Mouse (Mus musculus): ENCODE data around the gene Cep57l1. TPM values are rescaled to one million over a fixed set of nuclear protein-coding genes. Genes with fewer than 3 reads are reported as not detected.

Cep57l1 gene
- polyA plus RNA-seq, 1 experiment from 2014 or later, result 24.8 TPM

DNA sequence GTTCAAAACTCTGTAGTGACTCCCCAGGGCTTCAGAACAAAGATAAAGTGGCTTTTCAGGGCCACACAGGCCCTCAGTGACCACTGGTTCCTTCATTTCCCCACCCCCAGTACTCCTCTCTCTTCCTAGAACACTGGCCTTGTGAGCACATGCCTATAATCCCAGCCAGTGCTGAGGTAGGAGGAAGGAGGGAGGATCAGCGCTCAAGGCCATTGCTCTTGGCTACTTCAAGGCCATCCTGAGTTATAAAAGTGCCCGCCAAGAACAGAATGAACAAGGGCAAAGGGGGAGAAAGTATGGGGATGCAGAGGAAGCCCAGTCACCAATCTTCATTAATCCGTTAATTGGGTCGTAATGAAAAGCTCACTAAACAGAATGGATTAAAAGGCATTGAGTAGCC is 44.1 kb downstream of the Cep57l1 start:
- no peaks in the 10 kb centered on the region for H3K27me3 ChIP-seq
- no peak overlapping the region for H3K4me2 ChIP-seq
- no peak overlapping the region for H3K4me3 ChIP-seq (replicated peaks)
- H3K27ac ChIP-seq, result no peak overlapping the region
- no peaks in the 10 kb centered on the region for H3K4me1 ChIP-seq (replicated peaks)
- no peaks in the 10 kb centered on the region for H3K9me3 ChIP-seq
- no peaks in the 10 kb centered on the region for H3K36me3 ChIP-seq
- H3K9ac ChIP-seq (replicated peaks), result no peak overlapping the region
- WGBS, result 93% methylated on average over 4 of the region's 4 CpGs
- ATAC-seq (ENCODE audit: insufficient number of reproducible peaks, insufficient read depth, low FRiP score, low TSS enrichment, low read depth), result no peak

DNA sequence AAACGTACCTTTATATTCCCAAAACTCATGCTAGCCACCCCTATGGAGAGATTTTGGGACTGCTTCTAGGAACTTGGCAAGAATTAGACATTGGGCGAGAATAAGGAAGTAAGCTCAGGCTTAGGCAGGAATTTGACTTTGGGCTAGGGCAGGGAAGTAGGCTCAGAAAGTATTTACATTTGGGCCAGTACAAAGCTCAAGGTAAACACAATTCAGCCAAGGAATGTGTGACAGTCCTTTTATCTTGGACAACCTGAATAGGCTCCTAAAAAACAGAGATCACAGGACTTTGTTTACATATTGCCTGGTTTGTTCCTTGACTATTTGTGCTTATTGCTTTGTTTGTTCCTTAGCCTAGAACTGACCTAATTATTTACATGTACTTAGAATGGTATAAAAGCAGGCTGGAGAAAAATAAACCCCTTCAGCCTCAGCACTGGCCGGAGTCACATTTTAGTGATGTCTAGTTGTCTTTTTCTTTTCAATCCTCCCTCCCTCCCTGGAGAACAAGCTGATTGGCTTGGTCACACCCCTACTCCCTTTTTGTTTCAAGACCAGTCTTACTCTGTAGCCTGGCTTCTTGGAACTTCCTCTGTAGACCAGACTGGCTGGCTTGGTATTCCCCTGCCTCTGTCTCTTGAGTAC is 45.8 kb downstream of the Cep57l1 start:
- 73% methylated on average over 3 of the region's 3 CpGs for WGBS
- Histone ChIP-seq H3K27ac (no peak overlapping the region), H3K27me3 (no peaks in the 10 kb centered on the region), H3K4me2 (no peak overlapping the region), H3K4me3 (replicated peaks) (no peak overlapping the region), H3K4me1 (replicated peaks) (no peaks in the 10 kb centered on the region), H3K9me3 (no peaks in the 10 kb centered on the region), H3K36me3 (no peaks in the 10 kb centered on the region), H3K9ac (replicated peaks) (no peak overlapping the region)
- no peak for ATAC-seq (ENCODE audit: insufficient number of reproducible peaks, insufficient read depth, low FRiP score, low TSS enrichment, low read depth)

DNA sequence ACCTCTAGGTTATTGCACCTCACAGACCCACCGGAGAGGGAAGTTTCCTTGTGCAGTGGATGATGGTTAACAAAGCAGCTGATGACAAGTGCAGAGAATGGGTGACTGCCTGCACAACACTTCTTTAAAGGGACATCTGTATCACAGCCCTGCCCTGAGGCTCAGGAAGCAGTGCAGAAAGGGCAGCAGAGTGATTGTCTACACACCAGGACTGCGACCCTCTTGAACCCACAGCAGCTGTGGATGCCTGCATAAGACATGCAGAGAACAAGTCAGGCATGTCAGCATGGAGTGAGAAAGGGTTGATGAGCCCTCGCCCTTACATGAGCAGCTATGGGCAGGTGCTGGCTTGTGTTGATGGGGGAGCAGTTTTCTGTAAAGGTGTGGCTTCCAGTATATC is 48.8 kb downstream of the Cep57l1 start:
- Histone ChIP-seq H3K4me1 (replicated peaks) (no peaks in the 10 kb centered on the region), H3K4me2 (no peak overlapping the region), H3K4me3 (replicated peaks) (no peak overlapping the region), H3K36me3 (no peaks in the 10 kb centered on the region), H3K27ac (no peak overlapping the region), H3K27me3 (no peaks in the 10 kb centered on the region), H3K9me3 (no peaks in the 10 kb centered on the region), H3K9ac (replicated peaks) (no peak overlapping the region)
- 73% methylated on average over 3 of the region's 3 CpGs for whole genome bisulfite sequencing
- no peak for ATAC-seq (ENCODE audit: insufficient number of reproducible peaks, insufficient read depth, low FRiP score, low TSS enrichment, low read depth)

DNA sequence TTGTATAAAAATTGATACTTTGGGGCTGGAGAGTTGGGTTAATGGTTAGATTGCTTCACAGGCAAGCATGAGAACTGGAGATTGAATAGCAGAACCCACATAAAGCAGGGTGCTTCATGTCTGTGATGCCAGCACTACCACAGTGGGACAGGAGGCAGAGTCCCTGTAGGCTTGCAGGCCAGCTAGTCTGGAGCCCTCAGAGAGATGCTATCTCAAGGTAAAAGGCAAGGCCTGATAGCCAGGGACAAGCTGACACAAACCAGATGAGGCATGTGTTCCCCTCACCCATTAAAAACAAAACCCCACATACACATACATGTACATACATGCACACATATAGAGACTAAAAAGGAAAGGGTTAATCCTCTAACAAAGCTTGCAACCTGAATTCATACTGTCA is 51.6 kb downstream of the Cep57l1 start:
- H3K9ac ChIP-seq (replicated peaks), result no peak overlapping the region
- H3K9me3 ChIP-seq, result no peaks in the 10 kb centered on the region
- H3K4me3 ChIP-seq (replicated peaks), result no peak overlapping the region
- no peak for ATAC-seq (ENCODE audit: insufficient number of reproducible peaks, insufficient read depth, low FRiP score, low TSS enrichment, low read depth)
- no peak overlapping the region for H3K4me2 ChIP-seq
- H3K4me1 ChIP-seq (replicated peaks), result no peaks in the 10 kb centered on the region
- H3K27me3 ChIP-seq, result no peaks in the 10 kb centered on the region
- no peak overlapping the region for H3K27ac ChIP-seq
- H3K36me3 ChIP-seq, result no peaks in the 10 kb centered on the region

DNA sequence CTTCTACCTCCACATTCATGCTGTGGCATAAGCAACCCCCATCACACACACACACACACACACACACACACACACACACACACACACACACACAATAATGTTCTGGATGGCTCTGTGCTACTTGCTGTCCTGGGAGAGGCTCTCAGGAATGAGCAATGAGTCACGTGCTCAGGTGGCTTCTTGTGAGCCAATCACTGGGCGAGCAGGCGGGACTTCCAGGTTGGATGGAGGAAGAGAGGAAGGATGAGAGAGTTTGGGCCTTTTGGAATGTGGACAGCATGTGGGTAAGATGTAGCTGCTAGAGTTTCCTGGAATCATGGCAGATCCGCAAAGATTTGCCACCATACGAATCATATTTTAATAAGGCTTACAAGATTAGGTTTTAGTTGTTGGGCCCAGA is 52.4 kb downstream of the Cep57l1 start:
- Histone ChIP-seq H3K4me2 (no peak overlapping the region), H3K9ac (replicated peaks) (no peak overlapping the region), H3K4me3 (replicated peaks) (no peak overlapping the region), H3K36me3 (no peaks in the 10 kb centered on the region), H3K27ac (no peak overlapping the region), H3K27me3 (no peaks in the 10 kb centered on the region), H3K9me3 (no peaks in the 10 kb centered on the region), H3K4me1 (replicated peaks) (no peaks in the 10 kb centered on the region)
- 94% methylated on average over 5 of the region's 5 CpGs for WGBS
- no peak for ATAC-seq (ENCODE audit: insufficient number of reproducible peaks, insufficient read depth, low FRiP score, low TSS enrichment, low read depth)

DNA sequence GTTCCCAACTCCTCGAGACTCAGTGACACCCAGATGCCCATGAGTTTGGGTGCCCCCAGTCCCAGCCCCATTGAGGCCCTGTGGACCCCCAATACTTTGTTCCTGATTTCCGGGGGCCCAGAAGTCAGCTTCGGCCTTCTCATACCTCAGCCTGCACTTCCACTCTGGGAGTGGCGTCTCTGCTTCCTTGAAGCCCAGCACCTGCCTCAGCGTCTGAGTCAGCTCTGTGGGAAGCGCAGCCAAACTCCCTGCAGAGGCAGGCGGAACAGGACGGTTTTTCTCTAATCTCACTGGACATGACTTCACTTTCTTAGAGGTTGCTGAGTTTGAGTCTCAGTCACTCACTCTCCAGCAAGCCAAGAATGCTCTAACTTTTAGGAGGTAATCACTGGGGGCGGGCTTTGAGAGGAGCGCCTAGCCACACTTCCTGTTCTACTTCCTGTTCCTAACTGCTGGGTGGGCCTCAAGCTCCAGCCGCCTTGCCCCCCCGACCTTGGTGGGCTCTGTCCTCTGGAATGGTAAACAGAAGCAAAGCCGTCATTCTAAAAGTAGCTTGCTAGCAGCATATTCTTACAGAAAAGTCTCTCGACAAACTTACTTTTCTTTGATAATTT is 57.7 kb downstream of the Cep57l1 start:
- H3K9me3 ChIP-seq, result no peaks in the 10 kb centered on the region
- no peaks in the 10 kb centered on the region for H3K36me3 ChIP-seq
- H3K27ac ChIP-seq, result no peak overlapping the region
- ATAC-seq (ENCODE audit: insufficient number of reproducible peaks, insufficient read depth, low FRiP score, low TSS enrichment, low read depth), result no peak
- no peak overlapping the region for H3K4me3 ChIP-seq (replicated peaks)
- H3K4me1 ChIP-seq (replicated peaks), result no peaks in the 10 kb centered on the region
- no peak overlapping the region for H3K4me2 ChIP-seq
- no peak overlapping the region for H3K9ac ChIP-seq (replicated peaks)
- WGBS, result 86% methylated on average over 14 of the region's 14 CpGs
- no peaks in the 10 kb centered on the region for H3K27me3 ChIP-seq

DNA sequence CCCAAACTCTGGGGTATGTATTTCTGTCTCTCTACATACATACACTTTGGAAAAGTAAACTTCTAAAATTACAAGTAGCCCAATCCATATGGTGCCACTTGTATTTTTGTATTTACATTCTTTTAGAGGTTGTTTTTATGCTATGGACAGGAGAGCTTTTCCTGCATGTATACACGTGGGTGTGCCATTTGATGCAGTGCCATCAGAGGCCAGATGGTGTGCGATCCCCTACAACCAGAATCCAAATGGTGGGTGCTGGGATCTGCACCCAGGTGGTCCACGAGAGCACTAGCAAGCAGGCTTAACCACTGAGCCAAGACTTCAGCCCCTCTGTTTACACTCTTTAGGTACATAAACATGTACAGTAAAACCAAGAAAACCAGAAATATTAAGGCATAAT is 60.4 kb downstream of the Cep57l1 start:
- Histone ChIP-seq H3K27me3 (no peaks in the 10 kb centered on the region), H3K36me3 (no peaks in the 10 kb centered on the region), H3K9me3 (no peaks in the 10 kb centered on the region), H3K4me1 (replicated peaks) (0 out of 2 replicates have a peak, but pooled peaks cover 11% of the 10 kb centered on the region), H3K4me2 (no peak overlapping the region), H3K27ac (no peak overlapping the region), H3K9ac (replicated peaks) (no peak overlapping the region), H3K4me3 (replicated peaks) (no peak overlapping the region)
- no peak for ATAC-seq (ENCODE audit: insufficient number of reproducible peaks, insufficient read depth, low FRiP score, low TSS enrichment, low read depth)
- WGBS, result 80% methylated on average over 3 of the region's 3 CpGs

DNA sequence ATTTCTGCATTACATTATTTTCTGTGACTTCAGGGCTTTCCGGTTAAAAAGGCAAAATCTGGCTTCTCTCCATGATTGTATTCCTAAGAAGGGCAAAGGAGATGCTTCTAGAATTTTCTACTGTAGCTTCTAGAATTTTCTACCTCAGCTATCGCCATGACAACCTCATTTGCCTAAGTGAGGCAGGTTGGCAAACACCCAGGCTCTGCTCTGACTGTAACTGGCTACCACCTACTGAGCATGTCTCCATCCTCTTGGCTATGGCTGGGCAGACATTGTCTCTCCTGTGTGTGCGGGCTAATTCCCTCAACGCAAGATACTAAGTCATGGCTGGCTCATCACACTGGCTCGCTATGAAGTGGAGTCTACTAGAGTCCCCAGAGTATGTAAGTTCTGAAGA is 63.1 kb downstream of the Cep57l1 start:
- Histone ChIP-seq H3K27me3 (no peaks in the 10 kb centered on the region), H3K4me2 (no peak overlapping the region), H3K27ac (no peak overlapping the region), H3K4me1 (replicated peaks) (0 out of 2 replicates have a peak, but pooled peaks cover 11% of the 10 kb centered on the region), H3K36me3 (no peaks in the 10 kb centered on the region), H3K9ac (replicated peaks) (no peak overlapping the region), H3K4me3 (replicated peaks) (no peak overlapping the region), H3K9me3 (no peaks in the 10 kb centered on the region)
- 95% methylated on average over 5 of the region's 5 CpGs for WGBS
- ATAC-seq (ENCODE audit: insufficient number of reproducible peaks, insufficient read depth, low FRiP score, low TSS enrichment, low read depth), result no peak

DNA sequence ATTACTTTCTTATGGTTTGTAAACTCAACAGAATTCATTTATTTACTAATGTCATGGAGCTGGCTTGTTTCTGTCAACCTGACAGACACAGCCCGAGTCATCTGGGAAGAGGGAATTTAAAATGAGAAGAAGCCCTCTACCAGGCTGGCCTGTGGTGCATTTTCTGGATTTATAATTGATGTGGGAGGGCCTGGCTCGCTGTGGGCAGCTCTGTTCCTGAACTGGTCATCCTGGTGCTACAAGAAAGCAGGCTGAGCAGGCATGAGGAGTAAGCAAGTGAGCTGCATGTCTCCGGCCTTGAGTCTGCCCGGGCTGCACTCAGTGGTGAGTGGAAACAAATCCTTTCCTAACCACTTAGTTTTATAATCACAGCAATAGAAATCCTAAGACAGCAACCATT is 65.7 kb downstream of the Cep57l1 start:
- Histone ChIP-seq H3K4me2 (no peak overlapping the region), H3K4me1 (replicated peaks) (0 out of 2 replicates have a peak, but pooled peaks cover 11% of the 10 kb centered on the region), H3K4me3 (replicated peaks) (no peak overlapping the region), H3K27ac (no peak overlapping the region), H3K36me3 (peaks cover 6% of the 10 kb centered on the region; the same call in 1 of the 2 replicates), H3K9ac (replicated peaks) (no peak overlapping the region), H3K27me3 (no peaks in the 10 kb centered on the region), H3K9me3 (no peaks in the 10 kb centered on the region)
- no peak for ATAC-seq (ENCODE audit: insufficient number of reproducible peaks, insufficient read depth, low FRiP score, low TSS enrichment, low read depth)
- WGBS, result 73% methylated on average over 4 of the region's 4 CpGs

DNA sequence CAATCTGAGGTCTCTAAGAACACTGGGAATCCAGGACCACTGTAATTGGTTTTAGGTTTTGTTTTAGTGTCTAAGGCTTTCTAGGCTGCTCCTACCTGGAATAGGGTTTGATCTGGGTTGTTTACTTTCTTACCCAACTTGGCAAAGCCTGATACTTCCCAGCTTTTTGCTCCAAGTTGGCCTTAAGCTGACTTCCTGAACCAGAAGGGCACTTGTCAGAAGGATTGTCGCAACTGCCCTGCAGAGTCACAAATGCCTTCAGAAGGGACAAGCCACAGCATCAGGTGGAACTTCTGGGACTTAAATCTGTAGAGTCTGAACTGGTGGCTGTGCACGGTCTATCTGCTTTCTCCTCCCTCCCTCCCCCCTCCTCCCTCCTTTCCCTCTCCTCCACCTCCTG is 69.5 kb downstream of the Cep57l1 start:
- no peaks in the 10 kb centered on the region for H3K27me3 ChIP-seq
- H3K36me3 ChIP-seq, result peaks cover 27% of the 10 kb centered on the region
- no peak overlapping the region for H3K9ac ChIP-seq (replicated peaks)
- WGBS, result 90% methylated on average over 2 of the region's 2 CpGs
- H3K4me3 ChIP-seq (replicated peaks), result no peak overlapping the region
- no peak overlapping the region for H3K4me2 ChIP-seq
- no peaks in the 10 kb centered on the region for H3K9me3 ChIP-seq
- no peak overlapping the region for H3K27ac ChIP-seq
- ATAC-seq (ENCODE audit: insufficient number of reproducible peaks, insufficient read depth, low FRiP score, low TSS enrichment, low read depth), result no peak
- no peaks in the 10 kb centered on the region for H3K4me1 ChIP-seq (replicated peaks)

DNA sequence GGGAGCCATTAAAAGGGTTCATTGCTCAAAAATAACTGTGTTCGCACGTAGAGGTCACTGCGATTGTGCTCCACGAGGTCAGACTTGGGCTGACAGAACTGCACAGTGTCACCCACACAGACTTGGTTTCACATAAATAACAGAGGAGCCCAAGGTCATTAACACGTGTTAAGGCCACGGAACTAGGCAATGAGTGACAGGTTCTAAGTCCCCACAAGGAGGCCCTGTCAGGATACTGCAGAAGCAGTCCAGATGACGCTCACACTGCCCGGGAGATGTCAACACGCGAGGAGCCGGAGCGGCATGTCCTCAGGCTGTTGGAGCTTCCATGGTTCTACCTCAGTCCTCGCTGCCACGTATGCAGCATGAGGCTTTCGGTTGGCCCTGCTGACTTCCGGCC is 72.4 kb downstream of the Cep57l1 start:
- no peaks in the 10 kb centered on the region for H3K27me3 ChIP-seq

DNA sequence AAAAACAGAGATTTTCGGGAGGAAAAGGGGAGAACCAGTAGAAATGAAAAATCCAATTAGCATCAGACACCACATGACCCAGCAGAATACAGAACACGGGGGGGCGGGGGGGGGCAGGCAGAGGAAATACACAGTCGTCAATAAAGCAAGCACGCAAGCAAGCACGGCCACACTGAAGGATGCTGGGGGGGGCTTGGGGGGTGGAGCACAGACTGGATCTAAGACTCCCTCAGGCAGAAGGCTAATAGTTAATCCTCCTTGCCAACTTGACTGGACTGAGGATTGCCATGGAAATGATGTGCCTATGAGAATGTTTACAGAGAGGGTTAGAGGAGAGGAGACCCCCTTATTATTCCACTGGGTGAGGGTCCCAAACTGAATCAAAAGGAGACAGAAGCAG is 74.3 kb downstream of the Cep57l1 start:
- no peak overlapping the region for H3K4me3 ChIP-seq (replicated peaks)
- H3K9me3 ChIP-seq, result no peaks in the 10 kb centered on the region
- H3K27me3 ChIP-seq, result no peaks in the 10 kb centered on the region
- peaks cover 27% of the 10 kb centered on the region for H3K36me3 ChIP-seq
- no peak overlapping the region for H3K27ac ChIP-seq
- H3K4me2 ChIP-seq, result no peak overlapping the region
- 75% methylated on average over 6 of the region's 6 CpGs for WGBS
- no peaks in the 10 kb centered on the region for H3K4me1 ChIP-seq (replicated peaks)
- no peak overlapping the region for H3K9ac ChIP-seq (replicated peaks)
- no peak for ATAC-seq (ENCODE audit: insufficient number of reproducible peaks, insufficient read depth, low FRiP score, low TSS enrichment, low read depth)

More for the DNA sequence above, 72.4 kb downstream of the Cep57l1 start:
- Histone ChIP-seq H3K4me1 (replicated peaks) (no peaks in the 10 kb centered on the region), H3K36me3 (peaks cover 27% of the 10 kb centered on the region), H3K9ac (replicated peaks) (no peak overlapping the region), H3K9me3 (no peaks in the 10 kb centered on the region), H3K4me3 (replicated peaks) (no peak overlapping the region), H3K27ac (no peak overlapping the region), H3K4me2 (no peak overlapping the region)
- no peak for ATAC-seq (ENCODE audit: insufficient number of reproducible peaks, insufficient read depth, low FRiP score, low TSS enrichment, low read depth)
- 91% methylated on average over 16 of the region's 16 CpGs for WGBS
